In genomic region chr11:50930469-50931014, GRCm38 (mm10) we compare ENCODE assay signal across 9 mouse cellular contexts. TPM values are rescaled to one million over a fixed set of nuclear protein-coding genes. Genes with fewer than 3 reads are reported as not detected.
DNase-seq lines count a peak whose midpoint lies in the region; ATAC-seq and TF ChIP-seq lines count a peak whose summit lies in the region.
"Had no signal": no experiment of that assay in that cellular context is flagged by ENCODE, and none has a peak within 500 bp of the region (broad histone marks: within the 10 kb centered on the region; RNA-seq: fewer than 3 reads in every experiment).

No protein-coding gene starts in this region.

- intact Hi-C loops in heart, adult 2 months (cut with DNase I): loop anchor here (1.0 to 5.0 kb wide), 4 partner anchors 14 to 127 kb away; partner anchors contain the start of genes Zfp2, Zfp354a and Zfp454

- no peak for TF ChIP-seq EP300 in heart, adult 2 months (IDR thresholded peaks at IDR 0.05; ENCODE audit: insufficient read depth, low read depth, low read length)

- 16% methylated on average over 14 of the region's 14 CpGs for WGBS in heart, adult 2 months
- WGBS in heart, embryonic 16.5 days: 10% methylated on average over 14 of the region's 14 CpGs
- 17% methylated on average over 14 of the region's 14 CpGs for WGBS in macrophage (ENCODE audit: missing documents)

- H3K9me3 ChIP-seq in heart, embryonic 16.5 days (replicated peaks; ENCODE audit: control insufficient read depth, low read length): no peaks in the 10 kb centered on the region

- no peak overlapping the region; the same call in 1 of the 2 replicates for H3K27ac ChIP-seq in heart, adult 2 months
- H3K27ac ChIP-seq in bone marrow macrophage, adult 2 months (ENCODE audit: insufficient read depth, low read depth, low read length): no peak overlapping the region
- H3K27ac ChIP-seq in heart, embryonic 16.5 days (ENCODE audit: low read length): no peak overlapping the region
- no peak overlapping the region for H3K27ac ChIP-seq in macrophage

- no peak for ATAC-seq in heart, embryonic 16.5 days (replicated peaks; ENCODE audit: extremely low read depth, insufficient read depth, low FRiP score)
- ATAC-seq in erythroid progenitor cell, adult 5-6 weeks (replicated peaks; ENCODE audit: low FRiP score, poor library complexity, severe bottlenecking): no peak

- H3K79me2 ChIP-seq in heart, adult 2 months (replicated peaks; ENCODE audit: control insufficient read depth, insufficient read depth, low read length): no peaks in the 10 kb centered on the region
- no peaks in the 10 kb centered on the region for H3K79me2 ChIP-seq in macrophage (ENCODE audit: inconsistent target)

- no peak for TF ChIP-seq POLR2A in heart, adult 2 months (IDR thresholded peaks at IDR 0.05; ENCODE audit: insufficient read depth, low read depth, low read length)
- no peak for TF ChIP-seq POLR2A in bone marrow macrophage, adult 2 months (IDR thresholded peaks at IDR 0.05; ENCODE audit: borderline replicate concordance, low read depth, low read length)

- no peaks in the 10 kb centered on the region for H3K27me3 ChIP-seq in heart, adult 2 months (ENCODE audit: control insufficient read depth, insufficient read depth, low read length)
- peaks cover 6% of the 10 kb centered on the region for H3K27me3 ChIP-seq in heart, embryonic 16.5 days (ENCODE audit: control insufficient read depth, insufficient read depth, low read length)

- H3K4me2 ChIP-seq in heart, embryonic 16.5 days (ENCODE audit: low read depth, low read length): peak overlapping the region; percentile 81

- DNase-seq in heart, adult 2 months: no peak
- DNase-seq in heart, postnatal 4 days: no peak
- no peak for DNase-seq in adrenal gland, postnatal 4 days (ENCODE audit: low spot score in 2 of 2)
- DNase-seq in c-Kit-positive CD71-positive TER-119-positive erythroid progenitor cells, embryonic 14.5 days (ENCODE audit: low spot score): no peak

- no peaks in the 10 kb centered on the region for H3K36me3 ChIP-seq in heart, adult 2 months (ENCODE audit: control insufficient read depth, insufficient read depth, low read length)
- H3K36me3 ChIP-seq in heart, embryonic 16.5 days (ENCODE audit: control insufficient read depth, insufficient read depth): no peaks in the 10 kb centered on the region
- H3K36me3 ChIP-seq in macrophage (ENCODE audit: inconsistent target): no peaks in the 10 kb centered on the region

- peaks cover 2% of the 10 kb centered on the region; the same call in 1 of the 2 replicates for H3K4me1 ChIP-seq in heart, adult 2 months (ENCODE audit: control insufficient read depth, insufficient read depth, low read length)
- H3K4me1 ChIP-seq in bone marrow macrophage, adult 2 months (ENCODE audit: control insufficient read depth, insufficient read depth, low read length): 0 out of 2 replicates have a peak, but pooled peaks cover 3% of the 10 kb centered on the region
- peaks cover 7% of the 10 kb centered on the region for H3K4me1 ChIP-seq in heart, embryonic 16.5 days (ENCODE audit: control insufficient read depth, insufficient read depth, low read length)

- no peak for TF ChIP-seq CTCF in heart, adult 2 months (IDR thresholded peaks at IDR 0.05)
- TF ChIP-seq CTCF in bone marrow macrophage, adult 2 months (IDR thresholded peaks at IDR 0.05; ENCODE audit: low read depth, low read length): no peak

- peak overlapping the region; percentile 84 for H3K4me3 ChIP-seq in heart, adult 2 months
- H3K4me3 ChIP-seq in bone marrow macrophage, adult 2 months (ENCODE audit: insufficient read depth, low read length): peak overlapping the region; percentile 84
- peak overlapping the region; percentile 83 for H3K4me3 ChIP-seq in heart, embryonic 16.5 days (ENCODE audit: low read length)
- peak overlapping the region; percentile 15; the same call in 1 of the 2 replicates for H3K4me3 ChIP-seq in macrophage (ENCODE audit: inconsistent target)

- peak overlapping the region; percentile 88 for H3K9ac ChIP-seq in heart, adult 2 months (ENCODE audit: low read depth, low read length)
- peak overlapping the region; percentile 87 for H3K9ac ChIP-seq in heart, embryonic 16.5 days (ENCODE audit: low read length)

RNA-seq across cellular contexts. Expression of gene Zfp354b, which starts 0.9 kb away (rescaled TPM):
- 1 to 10 TPM; 1.3 TPM for total RNA-seq in heart, adult 2 months (2021)
- polyA plus RNA-seq in heart, adult 2 months (2012; rRNA removed): 0.45 and 0.79 TPM in 2 replicates
- under 1 TPM; 0.88 to 0.92 TPM for total RNA-seq in heart, postnatal 4 days (2021)
- not detected in 2 replicates for polyA plus RNA-seq in bone marrow macrophage, adult 2 months (2012; ENCODE audit: insufficient read depth, insufficient read length, missing spikeins)
- polyA plus RNA-seq in heart, embryonic 16.5 days (2015; fragmentation: Nextera tagmentation; extraction: Ambion mirVana): 0.81 and 1.1 TPM in 2 replicates
- total RNA-seq in macrophage (2018; cell fraction: chromatin; rRNA removed): under 1 TPM in 1 of 26 experiments, not detected in 25; 0.35 TPM
- total RNA-seq in macrophage (2018; cell fraction: cytosol; rRNA removed): not detected
- not detected for total RNA-seq in macrophage (2018; cell fraction: nucleus; rRNA removed)
- polyA plus RNA-seq in macrophage (2018): not detected in 3 replicates
- total RNA-seq in adrenal gland, postnatal 4 days (2021): 1 to 10 TPM; 1.8 to 2.9 TPM
- total RNA-seq in erythroid progenitor cell, adult 5-6 weeks (2015; ENCODE audit: low replicate concordance): not detected in 2 replicates
- not detected in 2 replicates for total RNA-seq in erythroid progenitor cell, adult 5-6 weeks (2017; ENCODE audit: low replicate concordance)

RNA-seq across cellular contexts. Expression of gene 4933414I15Rik, which starts 13.0 kb away (rescaled TPM):
- total RNA-seq in heart, adult 2 months (2021): not detected
- polyA plus RNA-seq in heart, adult 2 months (2012; rRNA removed): not detected in 2 replicates
- total RNA-seq in heart, postnatal 4 days (2021): not detected
- not detected in 2 replicates for polyA plus RNA-seq in bone marrow macrophage, adult 2 months (2012; ENCODE audit: insufficient read depth, insufficient read length, missing spikeins)
- not detected in 2 replicates for polyA plus RNA-seq in heart, embryonic 16.5 days (2015; fragmentation: Nextera tagmentation; extraction: Ambion mirVana)
- not detected for total RNA-seq in macrophage (2018; cell fraction: chromatin; rRNA removed)
- total RNA-seq in macrophage (2018; cell fraction: cytosol; rRNA removed): not detected
- total RNA-seq in macrophage (2018; cell fraction: nucleus; rRNA removed): not detected
- polyA plus RNA-seq in macrophage (2018): not detected in 3 replicates
- not detected for total RNA-seq in adrenal gland, postnatal 4 days (2021)
- not detected in 2 replicates for total RNA-seq in erythroid progenitor cell, adult 5-6 weeks (2015; ENCODE audit: low replicate concordance)
- total RNA-seq in erythroid progenitor cell, adult 5-6 weeks (2017; ENCODE audit: low replicate concordance): not detected in 2 replicates

RNA-seq across cellular contexts. Expression of gene Zfp2, which starts 14.6 kb away (rescaled TPM):
- total RNA-seq in heart, adult 2 months (2021): 1 to 10 TPM; 2.9 to 3.0 TPM
- polyA plus RNA-seq in heart, adult 2 months (2012; rRNA removed): 0.78 and 3.2 TPM in 2 replicates
- 1 to 10 TPM; 2.8 to 3.7 TPM for total RNA-seq in heart, postnatal 4 days (2021)
- 0.80 and 2.0 TPM in 2 replicates for polyA plus RNA-seq in bone marrow macrophage, adult 2 months (2012; ENCODE audit: insufficient read depth, insufficient read length, missing spikeins)
- polyA plus RNA-seq in heart, embryonic 16.5 days (2015; fragmentation: Nextera tagmentation; extraction: Ambion mirVana): 5.9 and 6.9 TPM in 2 replicates
- 1 to 10 TPM in 11 of 26 experiments, under 1 TPM in 7, not detected in 8; 0.25 to 2.6 (median 1.3) TPM for total RNA-seq in macrophage (2018; cell fraction: chromatin; rRNA removed)
- total RNA-seq in macrophage (2018; cell fraction: cytosol; rRNA removed): under 1 TPM; 0.05 to 0.86 (median 0.33) TPM
- 1 to 10 TPM in 7 of 26 experiments, under 1 TPM in 13, not detected in 6; 0.12 to 3.2 (median 0.72) TPM for total RNA-seq in macrophage (2018; cell fraction: nucleus; rRNA removed)
- polyA plus RNA-seq in macrophage (2018): 0.23 to 0.42 TPM (median 0.36 TPM) in 3 replicates
- total RNA-seq in adrenal gland, postnatal 4 days (2021): 10 to 100 TPM; 10.3 to 10.7 TPM
- total RNA-seq in erythroid progenitor cell, adult 5-6 weeks (2015; ENCODE audit: low replicate concordance): not detected in 2 replicates
- not detected in 2 replicates for total RNA-seq in erythroid progenitor cell, adult 5-6 weeks (2017; ENCODE audit: low replicate concordance)

RNA-seq across cellular contexts. Expression of gene Prop1, which starts 23.0 kb away (rescaled TPM):
- not detected for total RNA-seq in heart, adult 2 months (2021)
- polyA plus RNA-seq in heart, adult 2 months (2012; rRNA removed): not detected in 2 replicates
- total RNA-seq in heart, postnatal 4 days (2021): not detected
- polyA plus RNA-seq in bone marrow macrophage, adult 2 months (2012; ENCODE audit: insufficient read depth, insufficient read length, missing spikeins): not detected in 2 replicates
- not detected in 2 replicates for polyA plus RNA-seq in heart, embryonic 16.5 days (2015; fragmentation: Nextera tagmentation; extraction: Ambion mirVana)
- total RNA-seq in macrophage (2018; cell fraction: chromatin; rRNA removed): not detected
- not detected for total RNA-seq in macrophage (2018; cell fraction: cytosol; rRNA removed)
- not detected for total RNA-seq in macrophage (2018; cell fraction: nucleus; rRNA removed)
- not detected in 3 replicates for polyA plus RNA-seq in macrophage (2018)
- not detected for total RNA-seq in adrenal gland, postnatal 4 days (2021)
- not detected in 2 replicates for total RNA-seq in erythroid progenitor cell, adult 5-6 weeks (2015; ENCODE audit: low replicate concordance)
- not detected in 2 replicates for total RNA-seq in erythroid progenitor cell, adult 5-6 weeks (2017; ENCODE audit: low replicate concordance)
- polyA plus RNA-seq: gonadal fat pad, adult 2 months had no signal

RNA-seq across cellular contexts. Expression of gene Olfr1378, which starts 35.8 kb away (rescaled TPM):
- not detected for total RNA-seq in heart, adult 2 months (2021)
- polyA plus RNA-seq in heart, adult 2 months (2012; rRNA removed): not detected in 2 replicates
- not detected for total RNA-seq in heart, postnatal 4 days (2021)
- polyA plus RNA-seq in bone marrow macrophage, adult 2 months (2012; ENCODE audit: insufficient read depth, insufficient read length, missing spikeins): not detected in 2 replicates
- polyA plus RNA-seq in heart, embryonic 16.5 days (2015; fragmentation: Nextera tagmentation; extraction: Ambion mirVana): not detected in 2 replicates
- total RNA-seq in macrophage (2018; cell fraction: chromatin; rRNA removed): not detected
- not detected for total RNA-seq in macrophage (2018; cell fraction: cytosol; rRNA removed)
- total RNA-seq in macrophage (2018; cell fraction: nucleus; rRNA removed): not detected
- polyA plus RNA-seq in macrophage (2018): not detected in 3 replicates
- not detected for total RNA-seq in adrenal gland, postnatal 4 days (2021)
- not detected in 2 replicates for total RNA-seq in erythroid progenitor cell, adult 5-6 weeks (2015; ENCODE audit: low replicate concordance)
- total RNA-seq in erythroid progenitor cell, adult 5-6 weeks (2017; ENCODE audit: low replicate concordance): not detected in 2 replicates
- polyA plus RNA-seq: gonadal fat pad, adult 2 months had no signal

Comparison
In these comparisons a context has a peak if more than half of its experiments do, and no peak if none do; other contexts are left out.
1. H3K4me3 ChIP-seq: peak in every context shown above with its lines; median percentile 84 in heart, adult 2 months; 84 in bone marrow macrophage, adult 2 months; 83 in heart, embryonic 16.5 days; 15 in macrophage.